Mouse (Mus musculus) heart, postnatal 10 days (tissue): Measurements from ENCODE around the gene Prkn. TPM values are rescaled to one million over a fixed set of nuclear protein-coding genes. Genes with fewer than 3 reads are reported as not detected.

Experiments
- DNase-seq, 2 experiments: peaks; one replicate each; pipeline ENCODE4 v3.0.0; 2021
- intact Hi-C: fragments of 180-260 bp; cut with DNase I; formaldehyde crosslinking; loops from one replicate; pipeline ENCODE4 v1.15.1; 2025
- total RNA-seq, 2 experiments: library from RNA; stranded (reverse); gene quantifications; 2 replicates each; pipeline ENCODE4 v1.2.3; 2021

The Prkn gene
- total RNA-seq, 2 experiments from 2014 or later, result 9.1 to 11.0 TPM

- no peak for DNase-seq
- intact Hi-C loops, result no loop called here
Observed at GRCm38 (mm10) chr17:11780805-11781481, 940.8 kb downstream of the Prkn start.

GRCm38 (mm10) chr17:11788270-11788936 lies 948.2 kb downstream of the Prkn start:
- intact Hi-C loops, result no loop called here

GRCm38 (mm10) chr17:11795979-11796378 lies 955.8 kb downstream of the Prkn start:
- DNase-seq, result no peak
- intact Hi-C loops, result no loop called here

More at GRCm38 (mm10) chr17:11788270-11788936, 948.2 kb downstream of the Prkn start:
- DNase-seq, result no peak

- no peak for DNase-seq
- intact Hi-C loops, result no loop called here
Observed at GRCm38 (mm10) chr17:11801226-11801625, 961.0 kb downstream of the Prkn start.

GRCm38 (mm10) chr17:11807280-11807679 lies 967.1 kb downstream of the Prkn start:
- DNase-seq, result no peak
- intact Hi-C loops, result no loop called here

GRCm38 (mm10) chr17:11817886-11818285 lies 977.7 kb downstream of the Prkn start:
- intact Hi-C loops, result no loop called here

GRCm38 (mm10) chr17:11819506-11819905 lies 979.3 kb downstream of the Prkn start:
- no peak for DNase-seq
- intact Hi-C loops, result no loop called here

More at GRCm38 (mm10) chr17:11817886-11818285, 977.7 kb downstream of the Prkn start:
- no peak for DNase-seq

GRCm38 (mm10) chr17:11820757-11821156 lies 980.6 kb downstream of the Prkn start:
- DNase-seq, result no peak
- intact Hi-C loops, result no loop called here

GRCm38 (mm10) chr17:11829501-11829900 lies 989.3 kb downstream of the Prkn start:
- intact Hi-C loops, result no loop called here
- DNase-seq, result no peak

- intact Hi-C loops, result no loop called here
- no peak for DNase-seq
Observed at GRCm38 (mm10) chr17:11837121-11837520, 996.9 kb downstream of the Prkn start.

GRCm38 (mm10) chr17:11844436-11844835 lies 1004.3 kb downstream of the Prkn start:
- intact Hi-C loops, result no loop called here
- DNase-seq, result no peak

- no peak for DNase-seq
- intact Hi-C loops, result no loop called here
Observed at GRCm38 (mm10) chr17:11844989-11845388, 1004.8 kb downstream of the Prkn start.

- no peak for DNase-seq
- intact Hi-C loops, result no loop called here
Observed at GRCm38 (mm10) chr17:11845506-11845905, 1005.3 kb downstream of the Prkn start.

GRCm38 (mm10) chr17:11854571-11854970 lies 1014.4 kb downstream of the Prkn start:
- no peak for DNase-seq
- intact Hi-C loops, result no loop called here

- intact Hi-C loops, result no loop called here
- DNase-seq, result no peak
Observed at GRCm38 (mm10) chr17:11858772-11859405, 1018.7 kb downstream of the Prkn start.

- intact Hi-C loops, result no loop called here
- DNase-seq, result no peak
Observed at GRCm38 (mm10) chr17:11861178-11861577, 1021.0 kb downstream of the Prkn start.

- intact Hi-C loops, result no loop called here
- no peak for DNase-seq
Observed at GRCm38 (mm10) chr17:11862360-11862759, 1022.2 kb downstream of the Prkn start.

- intact Hi-C loops, result no loop called here
- no peak for DNase-seq
Observed at GRCm38 (mm10) chr17:11863017-11863416, 1022.8 kb downstream of the Prkn start.

GRCm38 (mm10) chr17:11866231-11866630 lies 1026.0 kb downstream of the Prkn start:
- no peak for DNase-seq
- intact Hi-C loops, result no loop called here

GRCm38 (mm10) chr17:11867334-11868095 lies 1027.3 kb downstream of the Prkn start:
- intact Hi-C loops, result no loop called here
- DNase-seq, result no peak

GRCm38 (mm10) chr17:11870546-11870945 lies 1030.4 kb downstream of the Prkn start:
- intact Hi-C loops, result no loop called here
- no peak for DNase-seq
